Mouse (Mus musculus) hindbrain, postnatal 0 days (tissue): Measurements from ENCODE around the gene Lamp1. TPM values are rescaled to one million over a fixed set of nuclear protein-coding genes. Genes with fewer than 3 reads are reported as not detected.

Source experiments
- ATAC-seq: fragments of 200-750 bp; cut with Nextera tagmentation; 2 replicates; pipeline ENCODE4 v1.8.0; 2017; ENCODE audit warnings: mild to moderate bottlenecking, moderate TSS enrichment, moderate library complexity
- DNase-seq: peaks from one replicate; pipeline ENCODE4 v3.0.0-alpha.2; 2015; ENCODE audit warnings: low spot score
- H3K27ac ChIP-seq: fragments of 300-500 bp; sonication (generic); 2 replicates; pipeline ENCODE4 v1.5.1; 2014; ENCODE audit warnings: mild to moderate bottlenecking
- H3K27me3 ChIP-seq: fragments of 300-500 bp; sonication (generic); 2 replicates; pipeline ENCODE4 v1.6.1; 2014; ENCODE audit warnings: low read length, mixed read lengths; ENCODE audit not compliant: insufficient read depth
- H3K36me3 ChIP-seq: fragments of 300-500 bp; sonication (generic); 2 replicates; pipeline ENCODE4 v1.6.1; 2014; ENCODE audit warnings: low read length, mixed read lengths; ENCODE audit not compliant: insufficient read depth
- H3K4me1 ChIP-seq: fragments of 300-500 bp; sonication (generic); 2 replicates; pipeline ENCODE4 v1.6.1; 2014; ENCODE audit warnings: antibody characterized with exemption, low read length, mixed read lengths; ENCODE audit not compliant: insufficient read depth
- H3K4me2 ChIP-seq: fragments of 300-500 bp; sonication (generic); 2 replicates; pipeline ENCODE4 v1.6.1; 2014; ENCODE audit warnings: low read depth, mild to moderate bottlenecking, low read length, moderate library complexity, mixed read lengths
- H3K4me3 ChIP-seq: fragments of 300-500 bp; sonication (generic); 2 replicates; pipeline ENCODE4 v1.5.1; 2014; ENCODE audit warnings: low read length
- H3K9ac ChIP-seq: fragments of 300-500 bp; sonication (generic); replicated peaks from 2 replicates; pipeline ENCODE4 v1.6.1; 2014; ENCODE audit warnings: mild to moderate bottlenecking, low read length, moderate library complexity, mixed read lengths
- H3K9me3 ChIP-seq: fragments of 300-500 bp; sonication (generic); 2 replicates; pipeline ENCODE4 v1.6.1; 2016; ENCODE audit warnings: low read length, mixed read lengths
- CTCF ChIP-seq: IDR thresholded peaks from 2 replicates; pipeline ENCODE4 v1.5.1; 2016; ENCODE audit warnings: antibody characterized with exemption, control low read depth, low read depth
- WGBS: fragments of 180-500 bp; shearing (Covaris S2); extraction: QIAGEN DNeasy Blood & Tissue Kit; methylation state at CpG from one replicate; pipeline ENCODE4 v1.1.7; 2014; 5-methylcytosine and 5-hydroxymethylcytosine counted together
- polyA plus RNA-seq: library from polyadenylated mRNA; unstranded; fragments of >200 nt; fragmentation: Nextera tagmentation; extraction: Ambion mirVana; gene quantifications from 2 replicates; pipeline ENCODE4 v1.2.1, GENCODE M21; 2015
- total RNA-seq: library from RNA; depleted of rRNA; stranded (reverse); fragments of >200 nt; gene quantifications from 2 replicates; pipeline ENCODE4 v1.2.3, GENCODE M21; 2014

Lamp1 gene
- total and polyA plus RNA-seq, 2 experiments from 2014 or later: 341 to 402 TPM

GRCm38 (mm10) chr8:13202806-13203205 is 43.8 kb downstream of the Lamp1 start:
- H3K4me3 ChIP-seq: no peak overlapping the region
- H3K27ac ChIP-seq: no peak overlapping the region
- TF ChIP-seq CTCF: no peak
- peaks cover 15% of the 10 kb centered on the region; the same call in 1 of the 2 replicates for H3K27me3 ChIP-seq
- ATAC-seq (no peak), DNase-seq (no peak)
- peaks cover 10% of the 10 kb centered on the region; the same call in 1 of the 2 replicates for H3K4me1 ChIP-seq
- no peak overlapping the region for H3K4me2 ChIP-seq
- no peak overlapping the region for H3K9ac ChIP-seq
- no peaks in the 10 kb centered on the region for H3K9me3 ChIP-seq
- H3K36me3 ChIP-seq: no peaks in the 10 kb centered on the region
- WGBS: 92% methylated on average over 3 of the region's 3 CpGs

- ATAC-seq (no peak), DNase-seq (no peak)
- 57% methylated on average over 1 of the region's 1 CpGs for WGBS
- Histone ChIP-seq H3K27me3 (peaks cover 15% of the 10 kb centered on the region; the same call in 1 of the 2 replicates), H3K9me3 (no peaks in the 10 kb centered on the region), H3K9ac (no peak overlapping the region), H3K4me1 (peaks cover 10% of the 10 kb centered on the region; the same call in 1 of the 2 replicates), H3K36me3 (no peaks in the 10 kb centered on the region), H3K27ac (no peak overlapping the region), H3K4me3 (no peak overlapping the region), H3K4me2 (no peak overlapping the region)
- TF ChIP-seq CTCF: peak; percentile 34; the same call in 1 of the 2 replicates
Observed at GRCm38 (mm10) chr8:13203472-13203871, 44.5 kb downstream of the Lamp1 start.

- Histone ChIP-seq H3K9ac (no peak overlapping the region), H3K36me3 (no peaks in the 10 kb centered on the region), H3K27me3 (peaks cover 15% of the 10 kb centered on the region; the same call in 1 of the 2 replicates), H3K4me1 (peaks cover 10% of the 10 kb centered on the region; the same call in 1 of the 2 replicates), H3K9me3 (no peaks in the 10 kb centered on the region), H3K27ac (no peak overlapping the region), H3K4me2 (no peak overlapping the region), H3K4me3 (no peak overlapping the region)
- 76% methylated on average over 12 of the region's 12 CpGs for WGBS
- ATAC-seq: no peak
- TF ChIP-seq CTCF: no peak
- DNase-seq: no peak
Observed at GRCm38 (mm10) chr8:13204371-13205140, 45.6 kb downstream of the Lamp1 start.

GRCm38 (mm10) chr8:13205311-13205710 is 46.4 kb downstream of the Lamp1 start:
- Histone ChIP-seq H3K27me3 (peaks cover 15% of the 10 kb centered on the region; the same call in 1 of the 2 replicates), H3K9me3 (no peaks in the 10 kb centered on the region), H3K4me3 (no peak overlapping the region), H3K4me2 (no peak overlapping the region), H3K4me1 (0 out of 2 replicates have a peak, but pooled peaks cover 7% of the 10 kb centered on the region), H3K27ac (no peak overlapping the region), H3K9ac (no peak overlapping the region), H3K36me3 (no peaks in the 10 kb centered on the region)
- ATAC-seq: no peak
- no peak for DNase-seq
- no peak for TF ChIP-seq CTCF
- WGBS: 82% methylated on average over 5 of the region's 5 CpGs

GRCm38 (mm10) chr8:13206290-13206689 is 47.3 kb downstream of the Lamp1 start:
- peaks cover 15% of the 10 kb centered on the region; the same call in 1 of the 2 replicates for H3K27me3 ChIP-seq
- 0 out of 2 replicates have a peak, but pooled peaks cover under 1% of the 10 kb centered on the region for H3K4me1 ChIP-seq
- no peaks in the 10 kb centered on the region for H3K9me3 ChIP-seq
- no peak overlapping the region for H3K4me3 ChIP-seq
- no peak for TF ChIP-seq CTCF
- DNase-seq: no peak
- no peak for ATAC-seq
- no peak overlapping the region for H3K27ac ChIP-seq
- H3K36me3 ChIP-seq: no peaks in the 10 kb centered on the region
- H3K9ac ChIP-seq: no peak overlapping the region
- 51% methylated on average over 5 of the region's 5 CpGs for WGBS
- no peak overlapping the region for H3K4me2 ChIP-seq

GRCm38 (mm10) chr8:13208627-13209355 is 49.8 kb downstream of the Lamp1 start:
- H3K4me3 ChIP-seq: no peak overlapping the region
- H3K4me2 ChIP-seq: no peak overlapping the region
- H3K4me1 ChIP-seq: no peaks in the 10 kb centered on the region
- H3K9me3 ChIP-seq: no peaks in the 10 kb centered on the region
- DNase-seq (no peak), ATAC-seq (peak; percentile 30; the same call in 1 of the 2 replicates)
- no peak overlapping the region for H3K9ac ChIP-seq
- H3K36me3 ChIP-seq: no peaks in the 10 kb centered on the region
- WGBS: 42% methylated on average over 6 of the region's 6 CpGs
- TF ChIP-seq CTCF: peak; percentile 38
- H3K27ac ChIP-seq: no peak overlapping the region
- H3K27me3 ChIP-seq: no peaks in the 10 kb centered on the region
